10 mouse cellular contexts compared by ENCODE assay signal in the genomic region with DNA sequence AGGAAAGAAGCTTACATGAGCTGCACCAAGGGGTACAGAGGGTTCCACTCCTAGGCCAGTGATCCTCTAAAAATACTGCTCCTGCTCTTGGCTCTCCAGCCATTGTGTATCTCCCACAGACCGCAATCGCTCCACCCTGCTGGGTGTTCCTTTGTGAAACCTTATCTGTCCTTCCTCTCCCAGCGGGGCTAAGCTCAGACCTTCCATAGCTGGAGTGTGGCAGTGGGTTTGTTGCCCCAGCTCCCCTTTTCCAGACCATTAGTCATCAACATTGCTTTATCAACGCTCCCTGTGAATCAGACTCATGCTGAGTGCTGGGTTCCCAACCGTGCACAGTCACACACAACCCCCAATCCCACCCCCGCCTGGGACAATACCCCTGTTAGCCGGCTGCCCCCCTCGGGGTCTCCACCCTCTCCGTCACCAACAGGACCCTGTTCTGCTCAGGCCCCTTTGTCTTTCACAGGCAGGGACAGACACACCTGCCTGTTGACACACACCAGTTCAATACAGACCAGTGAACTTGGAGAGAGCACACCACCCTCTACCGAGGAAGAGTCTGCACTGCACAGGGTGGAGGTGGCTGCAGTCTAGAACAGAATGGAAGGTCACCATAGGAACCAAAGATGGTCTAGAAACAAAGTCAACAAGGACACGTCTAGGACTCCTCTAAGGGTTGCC. TPM values are rescaled to one million over a fixed set of nuclear protein-coding genes. Genes with fewer than 3 reads are reported as not detected.
DNase-seq lines count a peak whose midpoint lies in the region; ATAC-seq and TF ChIP-seq lines count a peak whose summit lies in the region.
"Had no signal": no experiment of that assay in that cellular context is flagged by ENCODE, and none has a peak within 500 bp of the region (broad histone marks: within the 10 kb centered on the region; RNA-seq: fewer than 3 reads in every experiment).

No protein-coding gene starts in this region.

- peak; percentile 50 for ATAC-seq in common myeloid progenitor, adult 5-6 weeks (replicated peaks; ENCODE audit: low read depth, poor library complexity, severe bottlenecking)
- peak; percentile 40; the same call in 1 of the 2 replicates for ATAC-seq in monocyte, adult 5-6 weeks (replicated peaks; ENCODE audit: insufficient number of reproducible peaks, low FRiP score, low TSS enrichment, poor library complexity, severe bottlenecking)

- H3K4me3 ChIP-seq in heart, adult 2 months: no peak overlapping the region
- H3K4me3 ChIP-seq in left cerebral cortex, adult 2 months: no peak overlapping the region

- peaks cover 29% of the 10 kb centered on the region for H3K4me1 ChIP-seq in heart, adult 2 months (ENCODE audit: control insufficient read depth, insufficient read depth, low read length)

- H3K36me3 ChIP-seq in heart, adult 2 months (ENCODE audit: control insufficient read depth, insufficient read depth, low read length): no peaks in the 10 kb centered on the region

- H3K27ac ChIP-seq in heart, adult 2 months: peak overlapping the region; percentile 58
- no peak overlapping the region for H3K27ac ChIP-seq in left cerebral cortex, adult 2 months

- DNase-seq in heart, adult 2 months: no peak
- no peak for DNase-seq in heart, postnatal 25 days (ENCODE audit: low spot score)
- no peak for DNase-seq in left cerebral cortex, adult 2 months (ENCODE audit: extremely low spot score in 1 of 2, low spot score in 2 of 2)
- no peak for DNase-seq in left cerebral cortex, postnatal 14 days (ENCODE audit: low spot score in 2 of 2)
- DNase-seq in right cerebral cortex, postnatal 4 days: no peak
- DNase-seq in adrenal gland, adult (ENCODE audit: inconsistent age in 2 of 2, low spot score in 1 of 2): no peak
- DNase-seq: embryo, embryonic 11 days; lung, postnatal 4 days had no signal

- peaks cover 3% of the 10 kb centered on the region; the same call in 1 of the 2 replicates for H3K79me2 ChIP-seq in heart, adult 2 months (replicated peaks; ENCODE audit: control insufficient read depth, insufficient read depth, low read length)

- TF ChIP-seq CTCF in heart, adult 2 months (IDR thresholded peaks at IDR 0.05): peak; percentile 72
- TF ChIP-seq CTCF in left cerebral cortex, adult 2 months (IDR thresholded peaks at IDR 0.05): peak; percentile 32

- intact Hi-C loops in heart, adult 2 months (cut with DNase I): no loop called here
- intact Hi-C loops in heart, postnatal 25 days (cut with DNase I): loop anchor here (2.0 kb wide), 1 partner anchor 13 kb away; no protein-coding TSS in a partner anchor
- intact Hi-C loops in left cerebral cortex, adult 2 months (cut with DNase I): no loop called here
- intact Hi-C loops in left cerebral cortex, postnatal 14 days (cut with DNase I): no loop called here

- no peak overlapping the region for H3K9ac ChIP-seq in heart, adult 2 months (ENCODE audit: low read depth, low read length)

- no peak for TF ChIP-seq POLR2A in heart, adult 2 months (IDR thresholded peaks at IDR 0.05; ENCODE audit: insufficient read depth, low read depth, low read length)

- no peak for TF ChIP-seq EP300 in heart, adult 2 months (IDR thresholded peaks at IDR 0.05; ENCODE audit: insufficient read depth, low read depth, low read length)

- H3K27me3 ChIP-seq in heart, adult 2 months (ENCODE audit: control insufficient read depth, insufficient read depth, low read length): no peaks in the 10 kb centered on the region

- WGBS in heart, adult 2 months: 34% methylated on average over 11 of the region's 11 CpGs

RNA-seq across cellular contexts. Expression of a gene that starts 44.3 kb away (rescaled TPM):
- 10 to 100 TPM; 50.1 to 50.5 TPM for total RNA-seq in heart, adult 2 months (2021)
- 99.2 and 128 TPM in 2 replicates for polyA plus RNA-seq in heart, adult 2 months (2012; rRNA removed)
- total RNA-seq in heart, postnatal 25 days (2021): 10 to 100 TPM; 48.0 to 56.7 TPM
- 100 to 1,000 TPM; 208 to 212 TPM for total RNA-seq in left cerebral cortex, adult 2 months (2021)
- total RNA-seq in left cerebral cortex, postnatal 14 days (2021): 100 to 1,000 TPM; 133 to 136 TPM
- 161 and 170 TPM in 2 replicates for total RNA-seq in common myeloid progenitor, adult 5-6 weeks (2017)
- total RNA-seq in monocyte, adult 5-6 weeks (2017): 25.1 to 38.6 TPM (median 32.4 TPM) in 3 replicates
